Mouse (Mus musculus): ENCODE results near the gene Hs6st3.

DNA sequence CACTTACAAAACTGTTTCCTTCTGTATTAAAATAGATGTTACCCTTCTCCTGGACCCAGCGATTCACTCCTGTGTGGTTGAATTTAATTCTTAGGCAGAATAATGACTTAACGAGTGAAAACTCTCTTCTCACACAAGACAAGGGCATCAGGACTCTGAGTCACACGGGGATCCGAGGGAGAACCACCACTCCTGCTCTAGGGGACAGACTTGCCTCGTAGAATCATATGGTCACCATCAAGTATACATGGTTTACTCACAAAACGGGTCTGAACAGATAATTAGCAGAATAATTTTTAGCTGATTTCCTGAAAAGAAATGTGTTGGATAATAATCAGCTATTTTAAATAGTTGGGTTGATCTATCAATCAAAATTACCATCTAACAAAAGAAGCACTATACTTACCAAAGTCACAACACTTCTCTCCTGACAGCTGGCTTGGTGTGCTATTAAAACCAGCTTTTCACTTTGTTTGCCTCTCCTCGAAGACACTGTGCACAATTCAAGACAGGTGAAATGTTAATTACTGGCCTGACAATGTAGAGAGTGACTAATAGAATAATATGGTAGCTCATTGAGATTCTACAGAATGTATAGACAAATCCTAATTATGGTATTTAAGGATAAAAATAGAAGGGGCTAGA is 593.4 kb downstream of the Hs6st3 start:
- no peak for TF ChIP-seq CTCF (IDR thresholded peaks at IDR 0.05; ENCODE audit: control insufficient read depth, insufficient read depth, insufficient replicate concordance, low read depth, low read length)
- TF ChIP-seq POLR2A (IDR thresholded peaks at IDR 0.05; ENCODE audit: control insufficient read depth, low read depth, low read length), result no peak
